Mouse (Mus musculus): ENCODE measurements at regions not wholly inside any gene's neighbourhood (a gene's known extent, or its start where the extent isn't known, plus 50 kb on each side); places are given as distances from the start of the nearest gene placed in this dataset.

- TF ChIP-seq CTCF (IDR thresholded peaks at IDR 0.05; ENCODE audit: extremely low read depth, insufficient read length, insufficient replicate concordance, low read depth, low read length): no peak
- no peak for TF ChIP-seq POLR2A (IDR thresholded peaks at IDR 0.05; ENCODE audit: low read depth, low read length)
- Histone ChIP-seq H3K27me3 (ENCODE audit: control insufficient read depth, insufficient read depth, low read length) (no peaks in the 10 kb centered on the region), H3K4me3 (ENCODE audit: low read depth, low read length) (no peak overlapping the region), H3K4me1 (ENCODE audit: control insufficient read depth, insufficient read depth, insufficient read length, low read length) (no peaks in the 10 kb centered on the region), H3K36me3 (ENCODE audit: control insufficient read depth, insufficient read depth, low read length) (no peaks in the 10 kb centered on the region), H3K27ac (ENCODE audit: insufficient read depth, low read depth, low read length) (no peak overlapping the region)
- 84% methylated on average over 1 of the region's 1 CpGs for WGBS
Measured at GRCm38 (mm10) chr10:38623399-38623798, 198.2 kb downstream of the Rfpl4b start.

- WGBS: 60% methylated on average over 5 of the region's 5 CpGs
- Histone ChIP-seq H3K27me3 (ENCODE audit: control insufficient read depth, insufficient read depth, low read length) (no peaks in the 10 kb centered on the region), H3K4me3 (ENCODE audit: low read depth, low read length) (no peak overlapping the region), H3K4me1 (ENCODE audit: control insufficient read depth, insufficient read depth, insufficient read length, low read length) (no peaks in the 10 kb centered on the region), H3K36me3 (ENCODE audit: control insufficient read depth, insufficient read depth, low read length) (no peaks in the 10 kb centered on the region), H3K27ac (ENCODE audit: insufficient read depth, low read depth, low read length) (no peak overlapping the region)
- TF ChIP-seq CTCF (IDR thresholded peaks at IDR 0.05; ENCODE audit: extremely low read depth, insufficient read length, insufficient replicate concordance, low read depth, low read length) (no peak), POLR2A (IDR thresholded peaks at IDR 0.05; ENCODE audit: low read depth, low read length) (no peak)
Measured at GRCm38 (mm10) chr10:38609606-38610510, 211.7 kb downstream of the Rfpl4b start.

- 77% methylated on average over 2 of the region's 2 CpGs for WGBS
- H3K36me3 ChIP-seq (ENCODE audit: control insufficient read depth, insufficient read depth, low read length): no peaks in the 10 kb centered on the region
- H3K27ac ChIP-seq (ENCODE audit: insufficient read depth, low read depth, low read length): no peak overlapping the region
- H3K27me3 ChIP-seq (ENCODE audit: control insufficient read depth, insufficient read depth, low read length): no peaks in the 10 kb centered on the region
- H3K4me1 ChIP-seq (ENCODE audit: control insufficient read depth, insufficient read depth, insufficient read length, low read length): no peaks in the 10 kb centered on the region
- TF ChIP-seq POLR2A (IDR thresholded peaks at IDR 0.05; ENCODE audit: low read depth, low read length) (no peak), CTCF (IDR thresholded peaks at IDR 0.05; ENCODE audit: extremely low read depth, insufficient read length, insufficient replicate concordance, low read depth, low read length) (no peak)
- H3K4me3 ChIP-seq (ENCODE audit: low read depth, low read length): no peak overlapping the region
Measured at GRCm38 (mm10) chr10:38586061-38586460, 235.5 kb downstream of the Rfpl4b start.

GRCm38 (mm10) chr10:38575726-38576125 is 245.9 kb downstream of the Rfpl4b start:
- no peaks in the 10 kb centered on the region for H3K4me1 ChIP-seq (ENCODE audit: control insufficient read depth, insufficient read depth, insufficient read length, low read length)
- no peak for TF ChIP-seq POLR2A (IDR thresholded peaks at IDR 0.05; ENCODE audit: low read depth, low read length)
- TF ChIP-seq CTCF (IDR thresholded peaks at IDR 0.05; ENCODE audit: extremely low read depth, insufficient read length, insufficient replicate concordance, low read depth, low read length): no peak
- H3K4me3 ChIP-seq (ENCODE audit: low read depth, low read length): no peak overlapping the region
- no peaks in the 10 kb centered on the region for H3K27me3 ChIP-seq (ENCODE audit: control insufficient read depth, insufficient read depth, low read length)
- H3K36me3 ChIP-seq (ENCODE audit: control insufficient read depth, insufficient read depth, low read length): no peaks in the 10 kb centered on the region
- no peak overlapping the region for H3K27ac ChIP-seq (ENCODE audit: insufficient read depth, low read depth, low read length)
- 66% methylated on average over 1 of the region's 1 CpGs for WGBS

GRCm38 (mm10) chr10:38573728-38574127 is 247.9 kb downstream of the Rfpl4b start:
- Histone ChIP-seq H3K4me1 (ENCODE audit: control insufficient read depth, insufficient read depth, insufficient read length, low read length) (no peaks in the 10 kb centered on the region), H3K27me3 (ENCODE audit: control insufficient read depth, insufficient read depth, low read length) (no peaks in the 10 kb centered on the region), H3K27ac (ENCODE audit: insufficient read depth, low read depth, low read length) (no peak overlapping the region), H3K4me3 (ENCODE audit: low read depth, low read length) (no peak overlapping the region), H3K36me3 (ENCODE audit: control insufficient read depth, insufficient read depth, low read length) (no peaks in the 10 kb centered on the region)
- TF ChIP-seq CTCF (IDR thresholded peaks at IDR 0.05; ENCODE audit: extremely low read depth, insufficient read length, insufficient replicate concordance, low read depth, low read length) (no peak), POLR2A (IDR thresholded peaks at IDR 0.05; ENCODE audit: low read depth, low read length) (no peak)
- 79% methylated on average over 1 of the region's 1 CpGs for WGBS

DNA sequence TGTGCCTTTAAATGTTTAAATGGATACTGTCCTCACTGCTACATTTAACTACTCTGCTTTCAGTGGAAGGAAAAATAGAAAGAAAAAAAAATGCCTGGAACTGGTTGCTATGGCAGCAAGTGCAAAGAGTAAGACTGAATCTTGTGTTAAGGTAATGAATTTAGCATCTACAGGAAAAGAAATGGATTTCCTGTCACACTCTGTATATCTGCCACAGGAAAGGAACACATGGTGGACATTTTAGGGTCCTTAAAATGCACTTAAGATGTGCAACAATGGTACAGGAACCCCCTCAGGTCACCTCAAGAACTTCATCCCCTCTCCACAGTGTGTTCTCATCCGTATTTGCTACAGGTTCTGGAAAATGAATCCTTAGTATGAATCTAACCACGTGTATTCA is 248.4 kb downstream of the Rfpl4b start:
- Histone ChIP-seq H3K27ac (ENCODE audit: insufficient read depth, low read depth, low read length) (no peak overlapping the region), H3K36me3 (ENCODE audit: control insufficient read depth, insufficient read depth, low read length) (no peaks in the 10 kb centered on the region), H3K27me3 (ENCODE audit: control insufficient read depth, insufficient read depth, low read length) (no peaks in the 10 kb centered on the region), H3K4me1 (ENCODE audit: control insufficient read depth, insufficient read depth, insufficient read length, low read length) (no peaks in the 10 kb centered on the region), H3K4me3 (ENCODE audit: low read depth, low read length) (no peak overlapping the region)
- WGBS: 52% methylated on average over 2 of the region's 2 CpGs
- TF ChIP-seq CTCF (IDR thresholded peaks at IDR 0.05; ENCODE audit: extremely low read depth, insufficient read length, insufficient replicate concordance, low read depth, low read length): no peak
- no peak for TF ChIP-seq POLR2A (IDR thresholded peaks at IDR 0.05; ENCODE audit: low read depth, low read length)

- Histone ChIP-seq H3K36me3 (ENCODE audit: control insufficient read depth, insufficient read depth, low read length) (no peaks in the 10 kb centered on the region), H3K27ac (ENCODE audit: insufficient read depth, low read depth, low read length) (no peak overlapping the region), H3K27me3 (ENCODE audit: control insufficient read depth, insufficient read depth, low read length) (no peaks in the 10 kb centered on the region), H3K4me3 (ENCODE audit: low read depth, low read length) (no peak overlapping the region), H3K4me1 (ENCODE audit: control insufficient read depth, insufficient read depth, insufficient read length, low read length) (no peaks in the 10 kb centered on the region)
- no peak for TF ChIP-seq CTCF (IDR thresholded peaks at IDR 0.05; ENCODE audit: extremely low read depth, insufficient read length, insufficient replicate concordance, low read depth, low read length)
- TF ChIP-seq POLR2A (IDR thresholded peaks at IDR 0.05; ENCODE audit: low read depth, low read length): no peak
- 86% methylated on average over 1 of the region's 1 CpGs for WGBS
Measured at GRCm38 (mm10) chr10:38567270-38567669, 254.3 kb downstream of the Rfpl4b start.
